Mouse (Mus musculus): ENCODE measurements around the gene Mical3. TPM values are rescaled to one million over a fixed set of nuclear protein-coding genes. Genes with fewer than 3 reads are reported as not detected.
"Not testable (repeated sequence)": the region's sequence is repeated elsewhere in the genome, so short reads cannot be mapped to it uniquely, and the experiment has no call there.

Gene Mical3
- polyA plus RNA-seq, 1 experiment from 2014 or later, result 20.7 TPM

GRCm38 (mm10) chr6:120916972-120917881 is 213.6 kb downstream of the Mical3 start:
- peak; percentile 70 for ATAC-seq (ENCODE audit: low FRiP score)
- not testable (repeated sequence) for H3K27ac ChIP-seq

GRCm38 (mm10) chr6:120916074-120916971 is 214.5 kb downstream of the Mical3 start, which contains the start of gene Bid:
Gene Bid, minus strand, starts transcription at chr6:120916853.
- H3K4me2 ChIP-seq (replicated peaks), result peak within 1 kb of the TSS; percentile 98
- H3K4me1 ChIP-seq, result peaks cover 12% of the 10 kb centered on the region; the same call in 1 of the 2 replicates
- ATAC-seq (ENCODE audit: low FRiP score), result peak; percentile 92
- H3K9ac ChIP-seq, result peak within 1 kb of the TSS; percentile 71
- H3K36me3 ChIP-seq, result no peaks in the 10 kb centered on the region
- no peaks in the 10 kb centered on the region; the same call in 1 of the 2 replicates for H3K9me3 ChIP-seq (replicated peaks)
- peaks cover 13% of the 10 kb centered on the region for H3K27me3 ChIP-seq
- under 1% methylated on average over 61 of the region's 67 CpGs for WGBS
- H3K27ac ChIP-seq, result no peak within 1 kb of the TSS
- H3K4me3 ChIP-seq, result peak within 1 kb of the TSS; percentile 69

More at GRCm38 (mm10) chr6:120916972-120917881, 213.6 kb downstream of the Mical3 start:
- peak overlapping the region; percentile 71 for H3K9ac ChIP-seq
- peaks cover 13% of the 10 kb centered on the region for H3K27me3 ChIP-seq
- 29% methylated on average over 11 of the region's 14 CpGs for WGBS
- peak overlapping the region; percentile 69 for H3K4me3 ChIP-seq
- H3K4me1 ChIP-seq, result peaks cover 12% of the 10 kb centered on the region; the same call in 1 of the 2 replicates
- H3K4me2 ChIP-seq (replicated peaks), result peak overlapping the region; percentile 98
- H3K36me3 ChIP-seq; H3K9me3 ChIP-seq (replicated peaks): not testable (repeated sequence)

GRCm38 (mm10) chr6:120915649-120915975 is 215.2 kb downstream of the Mical3 start:
- H3K4me1 ChIP-seq, result peaks cover 12% of the 10 kb centered on the region; the same call in 1 of the 2 replicates
- peak overlapping the region; percentile 69; the same call in 1 of the 2 replicates for H3K4me3 ChIP-seq
- H3K27ac ChIP-seq, result no peak overlapping the region
- peak overlapping the region; percentile 98 for H3K4me2 ChIP-seq (replicated peaks)
- H3K9ac ChIP-seq, result no peak overlapping the region
- no peaks in the 10 kb centered on the region for H3K9me3 ChIP-seq (replicated peaks)
- H3K27me3 ChIP-seq, result peaks cover 13% of the 10 kb centered on the region
- WGBS, result 45% methylated on average over 2 of the region's 2 CpGs
- no peak for ATAC-seq (ENCODE audit: low FRiP score)
- H3K36me3 ChIP-seq, result no peaks in the 10 kb centered on the region

DNA sequence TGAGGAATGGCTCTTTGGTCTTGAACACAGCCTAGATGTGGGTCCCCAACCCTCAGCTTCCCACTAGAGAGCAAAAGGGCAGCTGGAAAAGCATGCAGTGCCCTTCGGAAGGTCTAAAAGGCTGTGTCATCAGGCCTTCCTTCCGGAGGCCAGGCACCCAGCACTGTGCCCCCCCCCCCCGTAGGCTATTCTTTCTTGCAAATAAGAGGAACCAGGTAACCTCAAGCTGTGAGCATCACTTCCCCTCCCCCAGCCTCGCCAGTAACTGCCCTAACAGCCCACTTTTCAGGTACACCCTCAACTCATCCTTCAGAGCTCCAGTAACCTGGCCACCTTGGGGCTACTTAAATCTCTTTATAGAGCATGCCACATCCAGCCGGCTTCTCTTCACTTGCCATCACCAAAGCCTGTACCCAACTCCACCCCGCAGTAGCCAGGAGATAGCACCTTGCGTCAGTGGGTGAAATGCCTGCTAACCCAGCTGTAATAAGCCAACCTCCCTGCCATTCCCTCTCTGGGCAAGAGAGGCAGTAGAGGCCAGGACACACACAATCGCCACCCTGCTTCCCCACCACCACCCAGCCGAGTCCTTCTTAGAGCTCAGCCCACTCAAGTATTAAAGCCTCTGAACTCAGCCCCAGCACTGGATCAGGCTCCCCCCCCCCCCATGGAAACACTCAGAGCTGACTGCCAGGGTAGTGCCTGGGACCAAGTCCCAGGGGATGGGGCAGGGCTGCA is 215.7 kb downstream of the Mical3 start:
- H3K9me3 ChIP-seq (replicated peaks), result no peaks in the 10 kb centered on the region
- peak; percentile 23; the same call in 1 of the 2 replicates for ATAC-seq (ENCODE audit: low FRiP score)
- H3K27me3 ChIP-seq, result peaks cover 13% of the 10 kb centered on the region
- H3K4me1 ChIP-seq, result peaks cover 12% of the 10 kb centered on the region; the same call in 1 of the 2 replicates
- no peak overlapping the region for H3K27ac ChIP-seq
- no peak overlapping the region for H3K9ac ChIP-seq
- no peaks in the 10 kb centered on the region for H3K36me3 ChIP-seq
- peak overlapping the region; percentile 98; the same call in 1 of the 2 replicates for H3K4me2 ChIP-seq (replicated peaks)
- WGBS, result 56% methylated on average over 9 of the region's 9 CpGs
- H3K4me3 ChIP-seq, result 0 out of 2 replicates have a peak overlapping the region, but pooled peaks have one; percentile 69

- H3K27ac ChIP-seq, result no peak overlapping the region
- WGBS, result 87% methylated on average over 4 of the region's 4 CpGs
- no peak overlapping the region for H3K4me2 ChIP-seq (replicated peaks)
- no peaks in the 10 kb centered on the region for H3K9me3 ChIP-seq (replicated peaks)
- H3K4me1 ChIP-seq, result peaks cover 12% of the 10 kb centered on the region; the same call in 1 of the 2 replicates
- no peak overlapping the region for H3K9ac ChIP-seq
- peaks cover 13% of the 10 kb centered on the region for H3K27me3 ChIP-seq
- H3K36me3 ChIP-seq, result no peaks in the 10 kb centered on the region
- ATAC-seq (ENCODE audit: low FRiP score), result no peak
- H3K4me3 ChIP-seq, result no peak overlapping the region
Measured at GRCm38 (mm10) chr6:120914533-120914910, 216.3 kb downstream of the Mical3 start.

GRCm38 (mm10) chr6:120913783-120914182 is 217.0 kb downstream of the Mical3 start:
- Histone ChIP-seq H3K27me3 (peaks cover 13% of the 10 kb centered on the region), H3K36me3 (no peaks in the 10 kb centered on the region), H3K4me3 (no peak overlapping the region), H3K9me3 (replicated peaks) (no peaks in the 10 kb centered on the region), H3K9ac (no peak overlapping the region), H3K4me2 (replicated peaks) (no peak overlapping the region), H3K4me1 (peaks cover 12% of the 10 kb centered on the region; the same call in 1 of the 2 replicates), H3K27ac (no peak overlapping the region)
- WGBS, result 83% methylated on average over 8 of the region's 8 CpGs
- ATAC-seq (ENCODE audit: low FRiP score), result no peak

- ATAC-seq (ENCODE audit: low FRiP score), result no peak
- no peaks in the 10 kb centered on the region for H3K9me3 ChIP-seq (replicated peaks)
- WGBS, result 81% methylated on average over 2 of the region's 2 CpGs
- peaks cover 13% of the 10 kb centered on the region for H3K27me3 ChIP-seq
- H3K36me3 ChIP-seq, result no peaks in the 10 kb centered on the region
- peaks cover 12% of the 10 kb centered on the region; the same call in 1 of the 2 replicates for H3K4me1 ChIP-seq
- H3K4me2 ChIP-seq (replicated peaks), result no peak overlapping the region
- no peak overlapping the region for H3K4me3 ChIP-seq
- H3K27ac ChIP-seq, result no peak overlapping the region
- no peak overlapping the region for H3K9ac ChIP-seq
Measured at GRCm38 (mm10) chr6:120912931-120913330, 217.9 kb downstream of the Mical3 start.

- WGBS, result 82% methylated on average over 13 of the region's 13 CpGs
- H3K4me3 ChIP-seq, result no peak overlapping the region
Measured at GRCm38 (mm10) chr6:120911213-120912007, 219.4 kb downstream of the Mical3 start.

GRCm38 (mm10) chr6:120909501-120909900 is 221.3 kb downstream of the Mical3 start:
- ATAC-seq (ENCODE audit: low FRiP score), result no peak
- H3K4me3 ChIP-seq, result no peak overlapping the region
- H3K27ac ChIP-seq, result no peak overlapping the region
- no peaks in the 10 kb centered on the region for H3K9me3 ChIP-seq (replicated peaks)
- H3K9ac ChIP-seq, result no peak overlapping the region
- H3K36me3 ChIP-seq, result no peaks in the 10 kb centered on the region
- no peak overlapping the region for H3K4me2 ChIP-seq (replicated peaks)
- H3K4me1 ChIP-seq, result no peaks in the 10 kb centered on the region
- no peaks in the 10 kb centered on the region for H3K27me3 ChIP-seq
- WGBS, result 82% methylated on average over 3 of the region's 3 CpGs

More at GRCm38 (mm10) chr6:120911213-120912007, 219.4 kb downstream of the Mical3 start:
- no peak for ATAC-seq (ENCODE audit: low FRiP score)
- H3K9ac ChIP-seq, result no peak overlapping the region
- H3K9me3 ChIP-seq (replicated peaks), result no peaks in the 10 kb centered on the region
- H3K27ac ChIP-seq, result no peak overlapping the region
- peaks cover 12% of the 10 kb centered on the region; the same call in 1 of the 2 replicates for H3K4me1 ChIP-seq
- H3K36me3 ChIP-seq, result no peaks in the 10 kb centered on the region
- H3K4me2 ChIP-seq (replicated peaks), result no peak overlapping the region
- peaks cover 13% of the 10 kb centered on the region for H3K27me3 ChIP-seq

- H3K4me3 ChIP-seq; H3K27ac ChIP-seq; H3K27me3 ChIP-seq; H3K4me1 ChIP-seq; H3K36me3 ChIP-seq; H3K4me2 ChIP-seq (replicated peaks); H3K9ac ChIP-seq; H3K9me3 ChIP-seq (replicated peaks); ATAC-seq (ENCODE audit: low FRiP score): not testable (repeated sequence)
- 90% methylated on average over 10 of the region's 10 CpGs for WGBS
Measured at GRCm38 (mm10) chr6:120907876-120908597, 222.8 kb downstream of the Mical3 start.

All from hindbrain, embryonic 12.5 days (tissue).